Comparison of ENCODE assay signal across 24 mouse cellular contexts in the genomic region with DNA sequence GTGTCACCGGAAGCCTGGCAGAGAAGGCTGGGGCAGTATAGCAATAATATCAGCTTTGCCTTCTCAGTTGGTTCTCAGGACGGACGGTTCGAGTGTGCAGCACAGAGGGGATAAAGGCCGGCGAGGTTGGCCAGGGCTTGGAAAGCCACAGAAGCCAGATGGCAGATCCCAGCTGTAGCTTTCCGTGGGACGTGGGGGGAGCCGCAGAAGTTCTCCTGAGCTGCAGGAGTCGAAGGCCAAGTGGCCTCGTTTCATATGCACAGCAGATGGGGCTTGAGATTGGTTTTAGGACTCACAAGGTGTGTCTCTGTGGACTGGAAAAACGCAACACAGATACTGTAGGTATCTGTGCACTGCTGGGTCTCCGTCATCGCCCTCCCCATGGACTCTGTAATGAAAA.
DNase-seq lines count a peak whose midpoint lies in the region; ATAC-seq and TF ChIP-seq lines count a peak whose summit lies in the region.
"Had no signal": no experiment of that assay in that cellular context is flagged by ENCODE, and none has a peak within 500 bp of the region (broad histone marks: within the 10 kb centered on the region; RNA-seq: fewer than 3 reads in every experiment).

No protein-coding gene starts in this region.

- H3K27me3 ChIP-seq in midbrain, embryonic 13.5 days, result no peaks in the 10 kb centered on the region
- no peaks in the 10 kb centered on the region for H3K27me3 ChIP-seq in midbrain, embryonic 10.5 days (ENCODE audit: low read depth, poor library complexity, severe bottlenecking)
- no peaks in the 10 kb centered on the region for H3K27me3 ChIP-seq in liver, postnatal 0 days (ENCODE audit: insufficient read depth, low read length)
- H3K27me3 ChIP-seq: heart, embryonic 13.5 days; limb, embryonic 15.5 days; liver, embryonic 13.5 days had no signal

- H3K27ac ChIP-seq in midbrain, embryonic 13.5 days, result peak overlapping the region; percentile 45; the same call in 1 of the 2 replicates
- H3K27ac ChIP-seq in midbrain, embryonic 10.5 days (replicated peaks), result no peak overlapping the region
- no peak overlapping the region for H3K27ac ChIP-seq in liver, postnatal 0 days (ENCODE audit: low read depth)
- H3K27ac ChIP-seq: heart, embryonic 13.5 days; limb, embryonic 15.5 days; liver, embryonic 13.5 days had no signal

- H3K4me3 ChIP-seq in midbrain, embryonic 13.5 days (replicated peaks), result no peak overlapping the region
- no peak overlapping the region for H3K4me3 ChIP-seq in midbrain, embryonic 10.5 days
- H3K4me3 ChIP-seq in liver, postnatal 0 days (ENCODE audit: low read depth, low read length), result no peak overlapping the region
- H3K4me3 ChIP-seq: erythroblast, embryonic 14.5 days; heart, embryonic 13.5 days; limb, embryonic 15.5 days; liver, embryonic 13.5 days had no signal

- WGBS in midbrain, embryonic 13.5 days, result 85% methylated on average over 14 of the region's 14 CpGs
- 90% methylated on average over 14 of the region's 14 CpGs for WGBS in midbrain, embryonic 10.5 days
- WGBS in liver, postnatal 0 days (ENCODE audit: insufficient replicate concordance), result 90% methylated on average over 14 of the region's 14 CpGs

- no peaks in the 10 kb centered on the region for H3K9me3 ChIP-seq in midbrain, embryonic 13.5 days
- H3K9me3 ChIP-seq in midbrain, embryonic 10.5 days (replicated peaks), result peaks cover 10% of the 10 kb centered on the region; the same call in 1 of the 2 replicates
- H3K9me3 ChIP-seq in liver, postnatal 0 days (ENCODE audit: low read length), result 0 out of 2 replicates have a peak, but pooled peaks cover 3% of the 10 kb centered on the region
- H3K9me3 ChIP-seq: limb, embryonic 15.5 days; liver, embryonic 13.5 days had no signal

- no peak overlapping the region for H3K4me2 ChIP-seq in midbrain, embryonic 13.5 days (replicated peaks)
- no peak overlapping the region for H3K4me2 ChIP-seq in liver, postnatal 0 days (ENCODE audit: low read depth, low read length)
- H3K4me2 ChIP-seq: heart, embryonic 13.5 days; limb, embryonic 15.5 days; liver, embryonic 13.5 days; midbrain, embryonic 11.5 days had no signal

- no peak for ATAC-seq in midbrain, embryonic 13.5 days
- ATAC-seq in liver, postnatal 0 days, result no peak
- ATAC-seq: CD4-positive, CD25-positive, alpha-beta regulatory T cell, adult 4 months; forebrain, postnatal 0 days; intestine, postnatal 0 days had no signal

- peaks cover 3% of the 10 kb centered on the region; the same call in 1 of the 2 replicates for H3K4me1 ChIP-seq in midbrain, embryonic 13.5 days (replicated peaks)
- no peaks in the 10 kb centered on the region for H3K4me1 ChIP-seq in midbrain, embryonic 10.5 days
- H3K4me1 ChIP-seq in liver, postnatal 0 days (ENCODE audit: insufficient read depth), result no peaks in the 10 kb centered on the region
- H3K4me1 ChIP-seq: limb, embryonic 15.5 days; liver, embryonic 13.5 days had no signal

- TF ChIP-seq CTCF in liver, postnatal 0 days (IDR thresholded peaks at IDR 0.05; ENCODE audit: low read depth), result no peak

- H3K9ac ChIP-seq in midbrain, embryonic 13.5 days (replicated peaks), result no peak overlapping the region
- no peak overlapping the region for H3K9ac ChIP-seq in liver, postnatal 0 days (replicated peaks)
- H3K9ac ChIP-seq: forebrain, postnatal 0 days; heart, embryonic 13.5 days; limb, embryonic 15.5 days; liver, embryonic 13.5 days had no signal

- no peak for TF ChIP-seq EP300 in liver, postnatal 0 days (IDR thresholded peaks at IDR 0.05; ENCODE audit: low read depth)

- no peaks in the 10 kb centered on the region for H3K36me3 ChIP-seq in midbrain, embryonic 13.5 days
- no peaks in the 10 kb centered on the region for H3K36me3 ChIP-seq in midbrain, embryonic 10.5 days
- H3K36me3 ChIP-seq in liver, postnatal 0 days (replicated peaks; ENCODE audit: insufficient read depth, low read length), result peaks cover 9% of the 10 kb centered on the region; the same call in 1 of the 2 replicates
- H3K36me3 ChIP-seq: limb, embryonic 15.5 days had no signal

- no peak for DNase-seq in midbrain, embryonic 10.5 days (ENCODE audit: low spot score)
- DNase-seq in cerebellum, adult 11-12 months, result peak; percentile 85
- peak; percentile 86 for DNase-seq in cerebellum, adult 9-11 months
- DNase-seq in liver, postnatal 0 days, result no peak
- no peak for DNase-seq in heart, postnatal 4 days
- DNase-seq in lung, postnatal 10 days, result no peak
- DNase-seq: adrenal gland, postnatal 14 days; gastrocnemius, postnatal 10 days; heart, postnatal 10 days; kidney, adult 9 months; kidney, postnatal 10 days; liver, embryonic 13.5 days; lung, adult 2 months; lung, postnatal 14 days; right cerebral cortex, postnatal 25 days; thymus, postnatal 14 days had no signal

Comparison
In these comparisons a context has a peak if more than half of its experiments do, and no peak if none do; other contexts are left out.
1. DNase-seq: peak in cerebellum, adult 11-12 months (single experiment) and cerebellum, adult 9-11 months (single experiment); none in midbrain, embryonic 10.5 days (single experiment), liver, postnatal 0 days (single experiment), heart, postnatal 4 days (single experiment) and lung, postnatal 10 days (single experiment).